Mouse (Mus musculus): ENCODE measurements around the gene Setd2. TPM values are rescaled to one million over a fixed set of nuclear protein-coding genes. Genes with fewer than 3 reads are reported as not detected.

Gene Setd2
- total and polyA plus RNA-seq, 3 experiments, result 28.2 to 105 (median 59.2) TPM

DNA sequence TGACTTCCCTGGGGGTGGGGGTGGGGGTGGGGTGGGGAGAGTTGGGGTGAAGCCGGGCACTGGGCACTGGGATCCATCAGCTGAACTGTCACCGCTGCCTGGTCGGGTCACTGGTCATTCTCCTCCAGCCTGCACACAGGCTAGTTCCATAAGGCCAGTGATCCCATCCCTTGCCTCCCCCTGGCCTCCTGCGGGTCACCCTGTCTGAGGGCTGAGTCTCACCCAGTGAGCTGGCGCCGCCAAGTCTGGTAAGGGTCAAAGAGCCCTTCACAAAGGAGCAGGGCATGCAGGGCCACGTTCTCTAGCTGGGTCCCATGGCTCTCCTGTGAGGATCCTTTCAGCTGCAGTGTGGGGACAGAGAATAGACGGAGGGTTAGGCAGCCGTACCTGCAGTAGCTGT lies 111.4 kb downstream of the Setd2 start:
- DNase-seq (ENCODE audit: low read depth, low spot score), result no peak
- Histone ChIP-seq H3K27ac (ENCODE audit: control insufficient read depth, low read depth, low read length) (no peak overlapping the region), H3K79me2 (ENCODE audit: control insufficient read depth, insufficient read depth, low read length, poor library complexity) (no peaks in the 10 kb centered on the region), H3K9ac (ENCODE audit: control insufficient read depth, low read depth, low read length, poor library complexity, severe bottlenecking) (no peak overlapping the region), H3K27me3 (ENCODE audit: control insufficient read depth in 1 of 2, insufficient read depth in 2 of 2, low read length in 2 of 2) (no peaks in the 10 kb centered on the region), H3K4me3 (ENCODE audit: control insufficient read depth in 1 of 2, insufficient read depth in 1 of 2, low read depth in 2 of 2, low read length in 2 of 2) (no peak overlapping the region), H3K4me1 (ENCODE audit: control insufficient read depth in 1 of 2, insufficient read depth in 2 of 2, low read length in 2 of 2) (no peaks in the 10 kb centered on the region; a peak in 1 of 4 replicates), H3K36me3 (ENCODE audit: control insufficient read depth in 1 of 2, insufficient read depth in 2 of 2, low read length in 2 of 2) (no peaks in the 10 kb centered on the region), H3K9me3 (replicated peaks; ENCODE audit: insufficient read depth, low read length) (no peaks in the 10 kb centered on the region)
- TF ChIP-seq USF1 (IDR thresholded peaks at IDR 0.05; ENCODE audit: low read depth, low read length) (no peak), CTCF (IDR thresholded peaks at IDR 0.05 in 2 of 3, conservative IDR thresholded peaks at IDR 0.05 in 1 of 3; ENCODE audit: control insufficient read depth in 1 of 3, insufficient read depth in 1 of 3, low read depth in 2 of 3, low read length in 3 of 3, poor library complexity in 1 of 3, severe bottlenecking in 1 of 3) (no peak), POLR2AphosphoS2 (IDR thresholded peaks at IDR 0.05; ENCODE audit: low read length) (no peak), E2F4 (IDR thresholded peaks at IDR 0.05; ENCODE audit: borderline replicate concordance, low read depth, low read length) (no peak), SIN3A (IDR thresholded peaks at IDR 0.05; ENCODE audit: low read length) (no peak)

DNA sequence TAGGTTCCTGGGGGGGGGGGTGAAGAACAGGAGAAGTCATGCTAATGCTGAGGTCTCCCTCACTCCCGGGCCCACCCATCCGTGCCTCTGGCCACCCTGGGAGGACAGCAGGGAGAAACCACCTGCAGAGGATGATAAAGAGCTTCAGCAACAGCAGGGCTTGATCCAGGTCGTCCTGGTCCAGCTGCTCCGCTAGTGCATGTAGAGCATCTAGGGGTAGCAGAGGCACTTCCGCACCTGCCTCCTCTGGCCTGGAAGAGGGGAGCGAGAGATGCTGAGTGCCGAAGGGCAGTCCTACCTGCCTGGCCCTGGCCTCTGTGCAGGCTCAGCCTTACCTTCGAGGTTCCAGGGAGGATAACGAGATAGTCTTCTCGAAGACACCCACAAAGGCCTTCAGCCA lies 111.9 kb downstream of the Setd2 start:
- Histone ChIP-seq H3K4me1 (ENCODE audit: control insufficient read depth in 1 of 2, insufficient read depth in 2 of 2, low read length in 2 of 2) (no peaks in the 10 kb centered on the region; a peak in 1 of 4 replicates), H3K36me3 (ENCODE audit: control insufficient read depth in 1 of 2, insufficient read depth in 2 of 2, low read length in 2 of 2) (no peaks in the 10 kb centered on the region), H3K4me3 (ENCODE audit: control insufficient read depth in 1 of 2, insufficient read depth in 1 of 2, low read depth in 2 of 2, low read length in 2 of 2) (no peak overlapping the region), H3K9me3 (replicated peaks; ENCODE audit: insufficient read depth, low read length) (no peaks in the 10 kb centered on the region), H3K9ac (ENCODE audit: control insufficient read depth, low read depth, low read length, poor library complexity, severe bottlenecking) (no peak overlapping the region), H3K79me2 (ENCODE audit: control insufficient read depth, insufficient read depth, low read length, poor library complexity) (no peaks in the 10 kb centered on the region), H3K27me3 (ENCODE audit: control insufficient read depth in 1 of 2, insufficient read depth in 2 of 2, low read length in 2 of 2) (no peaks in the 10 kb centered on the region), H3K27ac (ENCODE audit: control insufficient read depth, low read depth, low read length) (no peak overlapping the region)
- no peak for DNase-seq (ENCODE audit: low read depth, low spot score)
- no peak for TF ChIP-seq POLR2AphosphoS2 (IDR thresholded peaks at IDR 0.05; ENCODE audit: low read length)
- TF ChIP-seq USF2 (IDR thresholded peaks at IDR 0.05; ENCODE audit: borderline replicate concordance in 1 of 2, insufficient read depth in 1 of 2, low read depth in 1 of 2, low read length in 2 of 2), result no peak
- TF ChIP-seq GATA1 (IDR thresholded peaks at IDR 0.05; ENCODE audit: low read depth, low read length), result no peak
- TF ChIP-seq GABPA (IDR thresholded peaks at IDR 0.05; ENCODE audit: low read depth, low read length), result no peak
- TF ChIP-seq HCFC1 (IDR thresholded peaks at IDR 0.05; ENCODE audit: low read depth, low read length), result no peak
- no peak for TF ChIP-seq USF1 (IDR thresholded peaks at IDR 0.05; ENCODE audit: low read depth, low read length)
- no peak for TF ChIP-seq RAD21 (IDR thresholded peaks at IDR 0.05; ENCODE audit: low read depth, low read length)

DNA sequence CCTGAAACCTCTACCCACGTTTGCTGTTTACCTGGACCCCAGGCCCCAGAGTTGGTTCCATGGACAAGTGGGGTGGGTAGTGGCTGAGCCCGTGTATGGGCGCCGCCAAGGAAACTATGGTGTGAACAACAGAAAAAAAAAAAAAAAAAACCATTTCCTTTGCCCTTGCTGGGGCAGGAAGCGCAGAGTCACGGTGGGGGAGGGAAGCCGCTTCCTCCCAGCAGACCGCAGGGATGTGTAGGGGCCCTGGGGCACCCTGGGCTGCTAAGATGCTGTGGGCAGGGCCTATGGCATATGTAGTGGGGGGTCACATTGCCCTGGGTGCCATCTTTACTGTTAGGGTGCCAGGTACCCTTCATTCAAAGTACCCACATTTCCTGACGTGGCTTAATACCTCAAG lies 112.8 kb downstream of the Setd2 start:
- Histone ChIP-seq H3K9me3 (replicated peaks; ENCODE audit: insufficient read depth, low read length) (no peaks in the 10 kb centered on the region), H3K4me1 (ENCODE audit: control insufficient read depth in 1 of 2, insufficient read depth in 2 of 2, low read length in 2 of 2) (no peaks in the 10 kb centered on the region; a peak in 1 of 4 replicates), H3K36me3 (ENCODE audit: control insufficient read depth in 1 of 2, insufficient read depth in 2 of 2, low read length in 2 of 2) (no peaks in the 10 kb centered on the region), H3K79me2 (ENCODE audit: control insufficient read depth, insufficient read depth, low read length, poor library complexity) (no peaks in the 10 kb centered on the region; the same call in 1 of the 2 replicates), H3K27me3 (ENCODE audit: control insufficient read depth in 1 of 2, insufficient read depth in 2 of 2, low read length in 2 of 2) (no peaks in the 10 kb centered on the region), H3K27ac (ENCODE audit: control insufficient read depth, low read depth, low read length) (no peak overlapping the region), H3K9ac (ENCODE audit: control insufficient read depth, low read depth, low read length, poor library complexity, severe bottlenecking) (no peak overlapping the region), H3K4me3 (ENCODE audit: control insufficient read depth in 1 of 2, insufficient read depth in 1 of 2, low read depth in 2 of 2, low read length in 2 of 2) (no peak overlapping the region)
- TF ChIP-seq KAT2A (conservative IDR thresholded peaks at IDR 0.05; ENCODE audit: low read depth, low read length) (no peak), MEF2A (IDR thresholded peaks at IDR 0.05; ENCODE audit: extremely low read depth, insufficient replicate concordance, low read depth, low read length, poor library complexity, severe bottlenecking) (no peak), ZNF384 (IDR thresholded peaks at IDR 0.05; ENCODE audit: low read depth, low read length) (0 out of 2 replicates have a peak, but pooled peaks have one; percentile 48)
- no peak for DNase-seq (ENCODE audit: low read depth, low spot score)

Measured in MEL (cell line).